Mouse (Mus musculus): ENCODE data around the gene Pard3b. TPM values are rescaled to one million over a fixed set of nuclear protein-coding genes. Genes with fewer than 3 reads are reported as not detected.

Pard3b gene
- polyA plus RNA-seq, 1 experiment from 2014 or later, result 20.4 TPM

DNA sequence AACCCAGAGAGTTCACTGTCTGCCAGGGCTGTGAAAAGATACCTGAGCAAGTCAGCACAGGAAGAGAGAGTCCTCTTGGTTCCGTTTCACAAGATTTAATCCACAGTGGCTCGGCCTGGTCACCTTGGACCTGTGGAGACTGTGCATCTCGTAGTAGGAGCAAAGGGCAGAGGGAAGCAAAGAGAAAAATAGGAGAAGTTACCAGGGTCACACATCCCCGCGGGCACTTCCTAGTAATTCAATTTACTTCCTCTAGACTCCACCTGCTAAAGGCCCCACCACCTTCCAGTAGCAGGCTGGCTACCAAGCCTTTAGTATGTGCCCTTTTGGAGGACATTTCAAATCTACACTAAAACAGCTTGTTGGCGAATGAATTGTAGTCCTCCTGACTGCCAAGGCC lies 1052.6 kb downstream of the Pard3b start:
- 80% methylated on average over 6 of the region's 6 CpGs for WGBS
- no peak for ATAC-seq (replicated peaks; ENCODE audit: low FRiP score)
- peaks cover 21% of the 10 kb centered on the region; the same call in 1 of the 2 replicates for H3K27me3 ChIP-seq

More for the DNA sequence above, 1052.6 kb downstream of the Pard3b start:
- Histone ChIP-seq H3K36me3 (no peaks in the 10 kb centered on the region), H3K4me2 (no peak overlapping the region), H3K27ac (no peak overlapping the region), H3K4me1 (peaks cover 1% of the 10 kb centered on the region), H3K9me3 (replicated peaks) (no peaks in the 10 kb centered on the region), H3K9ac (no peak overlapping the region), H3K4me3 (replicated peaks) (no peak overlapping the region)
